Mouse (Mus musculus): ENCODE data around the gene Clybl.

Gene Clybl

GRCm38 (mm10) chr14:122389684-122390370, 208.3 kb downstream of the Clybl start:
- DNase-seq = peak; percentile 42

DNA sequence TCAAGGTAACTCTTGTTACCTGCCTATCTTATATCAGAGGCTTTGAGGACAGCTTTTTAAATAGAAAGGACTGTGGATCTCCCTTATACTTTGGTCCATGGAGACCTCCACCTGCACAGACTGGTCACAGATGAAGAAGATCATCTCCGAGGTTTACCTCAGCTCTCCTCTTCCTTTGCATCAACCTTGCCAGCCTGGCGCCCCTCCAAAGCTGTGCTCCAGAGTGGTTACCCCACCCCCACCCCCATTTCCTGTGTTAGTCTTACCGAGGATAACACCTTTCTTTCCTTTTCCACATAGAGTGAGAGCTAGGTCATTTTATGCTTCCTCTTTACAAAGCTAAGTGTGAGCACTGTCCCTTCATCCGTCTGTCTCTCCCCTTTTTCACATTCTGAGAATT, 209.4 kb downstream of the Clybl start:
- peak; percentile 67 for DNase-seq

GRCm38 (mm10) chr14:122393119-122393518, 211.6 kb downstream of the Clybl start:
- DNase-seq = no peak

DNA sequence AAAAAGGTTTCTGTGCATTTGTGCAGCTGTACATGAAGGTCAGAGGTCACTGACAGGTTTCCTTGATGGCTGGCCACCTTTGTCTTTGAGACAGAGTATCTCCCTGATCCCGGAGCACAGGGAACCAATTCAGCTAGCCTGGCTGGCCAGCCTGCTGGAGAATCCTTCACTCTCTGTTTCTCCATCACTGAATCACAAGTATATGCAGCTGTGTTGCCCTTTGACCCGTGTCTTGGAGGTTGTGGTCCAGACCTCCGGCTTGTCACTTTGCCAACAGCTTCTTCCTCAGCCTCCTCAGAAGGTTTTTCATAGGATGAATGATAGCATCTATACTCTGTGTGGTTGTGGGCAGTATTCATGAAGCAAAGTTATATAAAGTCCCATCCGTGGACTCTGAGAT, 217.2 kb downstream of the Clybl start:
- DNase-seq = no peak

GRCm38 (mm10) chr14:122399906-122400305, 218.4 kb downstream of the Clybl start:
- no peak for DNase-seq

- DNase-seq = no peak
Measured at GRCm38 (mm10) chr14:122401886-122402285, 220.4 kb downstream of the Clybl start.

GRCm38 (mm10) chr14:122402716-122403258, 221.3 kb downstream of the Clybl start:
- DNase-seq = no peak

GRCm38 (mm10) chr14:122403422-122403940, 222.0 kb downstream of the Clybl start:
- DNase-seq = no peak

DNA sequence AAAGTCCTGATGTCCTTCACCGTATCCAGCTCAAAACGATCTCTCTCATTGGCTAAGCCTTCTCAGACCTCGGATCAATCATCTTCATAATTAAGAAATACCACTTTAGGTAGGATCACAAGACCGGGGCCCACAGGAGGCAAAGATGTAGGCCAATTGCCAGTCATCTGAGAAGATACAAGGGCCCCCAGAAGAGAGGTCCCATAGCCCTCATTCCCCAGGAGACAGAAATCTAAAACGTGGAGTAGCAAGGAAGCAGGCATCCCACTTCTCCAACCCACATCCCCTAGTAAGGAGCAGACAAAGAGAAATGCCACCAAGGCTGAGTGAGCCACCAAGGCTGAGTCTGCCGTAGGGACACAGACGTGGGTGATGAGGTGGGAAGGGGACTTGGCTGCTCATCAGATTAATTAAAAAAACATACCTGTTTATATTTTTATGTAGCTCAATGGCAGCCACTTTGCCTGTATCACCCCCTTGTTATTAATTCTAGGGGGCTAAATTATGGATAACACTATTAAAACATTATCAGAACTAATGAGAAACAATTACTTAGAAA, 223.2 kb downstream of the Clybl start:
- no peak for DNase-seq

GRCm38 (mm10) chr14:122405236-122405635, 223.7 kb downstream of the Clybl start:
- DNase-seq = no peak

GRCm38 (mm10) chr14:122405897-122406540, 224.5 kb downstream of the Clybl start:
- no peak for DNase-seq

DNA sequence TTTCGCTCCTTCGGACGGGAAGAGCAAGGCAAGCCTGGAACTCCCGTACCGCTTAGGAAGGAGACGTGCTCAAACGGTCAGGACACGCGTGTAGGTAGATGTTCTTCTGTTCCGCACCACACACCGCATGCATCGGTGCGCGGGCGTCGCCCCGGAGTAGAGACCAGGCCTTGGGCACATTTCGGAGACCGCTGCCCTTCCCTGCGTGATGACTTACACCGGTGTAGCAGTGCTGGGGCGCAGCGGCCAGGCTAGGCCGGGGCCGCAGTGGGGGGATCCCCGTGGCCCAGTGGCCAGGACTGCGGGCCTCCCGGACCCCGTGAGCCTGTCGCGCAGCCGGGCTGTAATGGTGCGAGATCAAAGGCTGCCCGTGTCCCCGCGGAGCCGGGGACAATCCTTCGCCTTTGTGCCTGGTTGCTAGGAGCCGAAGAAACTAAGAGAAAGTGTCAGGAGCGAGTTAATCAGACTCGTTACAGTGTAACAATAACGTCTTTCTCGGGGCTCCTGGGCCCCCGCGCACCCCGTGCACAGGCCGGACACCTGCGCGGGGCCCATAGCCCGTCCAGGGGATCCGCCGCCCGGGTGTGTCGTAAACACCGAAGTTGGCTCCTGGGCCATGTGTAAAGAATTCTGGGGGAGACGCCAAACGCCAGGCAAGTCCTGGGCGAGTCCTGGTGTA, 225.2 kb downstream of the Clybl start:
- peak; percentile 27 for DNase-seq

GRCm38 (mm10) chr14:122412841-122413541, 231.5 kb downstream of the Clybl start:
- DNase-seq = no peak

- no peak for DNase-seq
Measured at GRCm38 (mm10) chr14:122413542-122413928, 232.0 kb downstream of the Clybl start.

- DNase-seq = no peak
Measured at GRCm38 (mm10) chr14:122414786-122415185, 233.3 kb downstream of the Clybl start.

DNA sequence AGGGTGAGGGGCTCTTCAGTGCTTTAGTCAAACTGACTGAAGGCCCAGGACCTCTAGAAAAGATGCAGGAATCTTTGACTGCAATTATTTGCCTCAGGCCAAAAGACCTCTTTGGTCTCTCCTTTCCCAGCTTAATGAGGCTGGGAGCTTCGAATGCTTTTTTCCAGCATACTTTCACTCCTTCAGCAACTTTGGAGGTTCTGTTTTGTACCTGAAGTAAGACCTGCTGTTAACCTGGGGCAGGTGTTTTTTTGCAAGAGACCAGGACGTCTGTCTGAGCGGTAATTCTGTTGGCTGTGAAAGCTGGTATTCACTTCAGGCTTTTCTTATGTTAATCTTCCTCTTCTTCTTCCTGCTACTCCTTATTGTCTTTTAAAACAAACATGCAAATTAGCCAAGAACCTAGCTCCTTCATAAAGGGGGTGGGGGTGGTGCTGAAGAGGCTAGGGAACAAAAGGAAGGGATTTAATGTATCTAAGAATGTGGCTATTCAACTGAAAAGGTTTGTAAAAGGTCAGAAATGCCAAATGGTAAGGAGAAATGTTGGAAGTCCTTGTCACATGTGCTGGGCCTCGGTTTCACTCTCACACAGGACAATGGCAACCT, 234.8 kb downstream of the Clybl start:
- no peak for DNase-seq

DNA sequence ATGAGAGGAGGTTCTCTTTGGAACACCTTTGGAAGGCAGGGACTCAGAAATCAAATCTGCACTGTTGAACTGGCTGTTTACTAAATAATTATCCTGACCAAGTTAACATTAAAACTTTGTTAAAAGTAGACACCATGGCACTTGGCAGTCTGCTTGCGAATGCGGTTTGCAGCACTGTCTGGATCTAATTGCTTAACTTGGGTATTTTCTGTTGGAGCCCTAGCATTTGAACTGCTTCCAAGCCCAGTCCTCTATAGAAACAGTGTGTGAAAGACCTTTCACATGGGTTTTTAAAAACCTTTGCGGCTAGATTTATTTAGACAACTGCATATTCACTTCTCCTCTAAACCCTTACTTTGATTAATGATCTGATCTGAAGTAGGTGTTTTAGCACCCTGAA, 242.9 kb downstream of the Clybl start:
- no peak for DNase-seq

- DNase-seq = no peak
Measured at GRCm38 (mm10) chr14:122426529-122427203, 245.2 kb downstream of the Clybl start.

- no peak for DNase-seq
Measured at GRCm38 (mm10) chr14:122427204-122427560, 245.7 kb downstream of the Clybl start.

DNA sequence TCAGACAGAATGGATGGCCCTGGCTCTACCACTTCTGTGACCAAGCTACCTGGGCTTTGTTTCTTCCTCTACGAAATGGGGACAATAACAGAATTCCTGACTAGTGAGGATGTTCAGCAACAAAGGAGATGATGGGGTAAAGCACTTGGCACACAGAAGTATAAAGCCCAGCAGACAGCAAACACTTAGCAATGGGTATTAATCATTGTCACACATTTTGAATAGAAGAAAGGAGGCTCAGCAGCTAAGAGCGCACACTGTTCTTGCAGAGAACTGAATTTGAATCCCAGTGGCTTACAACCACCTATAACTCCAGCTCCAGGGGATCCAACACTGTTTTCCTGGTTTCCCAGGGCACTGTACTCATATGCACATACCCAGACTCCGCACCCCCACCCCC, 246.2 kb downstream of the Clybl start:
- no peak for DNase-seq

- no peak for DNase-seq
Measured at GRCm38 (mm10) chr14:122432558-122432957, 251.1 kb downstream of the Clybl start.

- no peak for DNase-seq
Measured at GRCm38 (mm10) chr14:122434039-122434438, 252.5 kb downstream of the Clybl start.

Data from cerebellum, adult 9-11 months (tissue).